Mouse (Mus musculus) embryonic fibroblast, embryonic 13.5 days (primary cell): ENCODE measurements around the gene Lcn2.

Experiments used
- CTCF ChIP-seq: IDR thresholded peaks from 2 replicates; pipeline ENCODE4 v1.5.1; 2011; ENCODE audit warnings: mild to moderate bottlenecking, control low read depth, low read length, moderate library complexity, borderline replicate concordance; ENCODE audit not compliant: insufficient read depth
- POLR2A ChIP-seq: IDR thresholded peaks from 2 replicates; pipeline ENCODE4 v1.6.1; 2011; ENCODE audit warnings: low read depth, mild to moderate bottlenecking, control low read depth, low read length, moderate library complexity

- no peak for TF ChIP-seq CTCF
- no peak for TF ChIP-seq POLR2A
These were observed 31.3 kb upstream of the Lcn2 start for GRCm38 (mm10) chr2:32419359-32419758.
